Mouse (Mus musculus) heart, adult 2 months (tissue): Measurements from ENCODE around the gene Pla2g4b.

Experiments
- EP300 ChIP-seq: fragments of 200-500 bp; IDR thresholded peaks from 2 replicates; pipeline ENCODE4 v1.6.1; 2011; ENCODE audit warnings: low read depth, low read length, control low read depth; ENCODE audit not compliant: insufficient read depth
- POLR2A ChIP-seq: fragments of 200-500 bp; IDR thresholded peaks from 2 replicates; pipeline ENCODE4 v1.6.1; 2011; ENCODE audit warnings: mild to moderate bottlenecking, low read depth, low read length, control low read depth; ENCODE audit not compliant: insufficient read depth

- TF ChIP-seq EP300, result no peak
- TF ChIP-seq POLR2A, result no peak
Observed at GRCm38 (mm10) chr2:120048173-120048572, 15.0 kb downstream of the Pla2g4b start.
